In genomic region chr3:101104883-101105282, GRCm38 (mm10) we compare ENCODE assay signal across 14 mouse cellular contexts.
"Had no signal": no experiment of that assay in that cellular context is flagged by ENCODE, and none has a peak within 500 bp of the region (broad histone marks: within the 10 kb centered on the region; RNA-seq: fewer than 3 reads in every experiment).

No protein-coding gene starts in this region.

- H3K9ac ChIP-seq: kidney, embryonic 15.5 days; liver, embryonic 13.5 days; lung, embryonic 15.5 days had no signal

- H3K4me3 ChIP-seq: kidney, embryonic 15.5 days; left cerebral cortex, adult 2 months; liver, embryonic 13.5 days; lung, embryonic 15.5 days; megakaryocyte, embryonic 14.5 days; midbrain, embryonic 10.5 days had no signal

- ATAC-seq: midbrain, embryonic 16.5 days had no signal

- H3K27ac ChIP-seq: kidney, embryonic 15.5 days; liver, embryonic 13.5 days; lung, embryonic 15.5 days; midbrain, embryonic 10.5 days had no signal

- DNase-seq: kidney, adult 11 months; kidney, adult 8-10 months; kidney, postnatal 10 days; kidney, postnatal 36 days; layer of hippocampus, postnatal 36 days; liver, embryonic 13.5 days; thymus, adult 18-20 months; thymus, postnatal 36 days had no signal

- H3K27me3 ChIP-seq: kidney, embryonic 15.5 days; lung, embryonic 15.5 days had no signal

- H3K9me3 ChIP-seq: kidney, embryonic 15.5 days; liver, embryonic 13.5 days; lung, embryonic 15.5 days; midbrain, embryonic 10.5 days had no signal

- H3K4me2 ChIP-seq: kidney, embryonic 15.5 days; liver, embryonic 13.5 days; lung, embryonic 15.5 days had no signal

- H3K36me3 ChIP-seq: kidney, embryonic 15.5 days; liver, embryonic 13.5 days; lung, embryonic 15.5 days; midbrain, embryonic 10.5 days had no signal
